Mouse (Mus musculus): ENCODE data around the gene Sh3gl1.
A peak's percentile ranks its signal among the peaks of the same experiment; 100 is the strongest.

The Sh3gl1 gene

GRCm38 (mm10) chr17:56021161-56021910 lies 15.1 kb downstream of the Sh3gl1 start:
- DNase-seq (ENCODE audit: low spot score in 2 of 2) = peak in 1 of 2 experiments; percentile 19

- peak in 1 of 2 experiments; percentile 19 for DNase-seq (ENCODE audit: low spot score in 2 of 2)
Measured at GRCm38 (mm10) chr17:56020400-56021084, 15.9 kb downstream of the Sh3gl1 start.

- DNase-seq (ENCODE audit: low spot score in 2 of 2) = peak; percentile 24 to 58
Measured at GRCm38 (mm10) chr17:56018347-56019131, 17.9 kb downstream of the Sh3gl1 start.

GRCm38 (mm10) chr17:56017848-56018247 lies 18.6 kb downstream of the Sh3gl1 start:
- no peak for DNase-seq (ENCODE audit: low spot score in 2 of 2)

GRCm38 (mm10) chr17:56016793-56017785 lies 19.3 kb downstream of the Sh3gl1 start:
- DNase-seq (ENCODE audit: low spot score in 2 of 2) = no peak

- no peak for DNase-seq (ENCODE audit: low spot score in 2 of 2)
Measured at GRCm38 (mm10) chr17:56016382-56016781, 20.1 kb downstream of the Sh3gl1 start.

GRCm38 (mm10) chr17:56015293-56015692 lies 21.1 kb downstream of the Sh3gl1 start:
- no peak for DNase-seq (ENCODE audit: low spot score in 2 of 2)

- no peak for DNase-seq (ENCODE audit: low spot score in 2 of 2)
Measured at GRCm38 (mm10) chr17:56011441-56011840, 25.0 kb downstream of the Sh3gl1 start.

- DNase-seq (ENCODE audit: low spot score in 2 of 2) = peak; percentile 62 to 87
Measured at GRCm38 (mm10) chr17:56010681-56011080, 25.8 kb downstream of the Sh3gl1 start.

- no peak for DNase-seq (ENCODE audit: low spot score in 2 of 2)
Measured at GRCm38 (mm10) chr17:56010255-56010654, 26.2 kb downstream of the Sh3gl1 start.

- no peak for DNase-seq (ENCODE audit: low spot score in 2 of 2)
Measured at GRCm38 (mm10) chr17:56009962-56010240, 26.5 kb downstream of the Sh3gl1 start.

GRCm38 (mm10) chr17:56009088-56009961 lies 27.1 kb downstream of the Sh3gl1 start:
- DNase-seq (ENCODE audit: low spot score in 2 of 2) = peak; percentile 85 to 87

- peak; percentile 72 to 89 for DNase-seq (ENCODE audit: low spot score in 2 of 2)
Measured at GRCm38 (mm10) chr17:56008356-56009087, 27.9 kb downstream of the Sh3gl1 start.

- DNase-seq (ENCODE audit: low spot score in 2 of 2) = peak in 1 of 2 experiments; percentile 19
Measured at GRCm38 (mm10) chr17:56007444-56008355, 28.7 kb downstream of the Sh3gl1 start.

GRCm38 (mm10) chr17:56006956-56007355 lies 29.5 kb downstream of the Sh3gl1 start:
- no peak for DNase-seq (ENCODE audit: low spot score in 2 of 2)

- DNase-seq (ENCODE audit: low spot score in 2 of 2) = no peak
Measured at GRCm38 (mm10) chr17:56005415-56006061, 30.9 kb downstream of the Sh3gl1 start, which contains the start of the genes Stap2 and Mpnd. Gene Stap2, minus strand, starts transcription at chr17:56005584. Gene Mpnd, plus strand, starts transcription at chr17:56005711.

- no peak for DNase-seq (ENCODE audit: low spot score in 2 of 2)
Measured at GRCm38 (mm10) chr17:56003000-56003399, 33.4 kb downstream of the Sh3gl1 start.
